Mouse (Mus musculus): Measurements from ENCODE around the gene Vps4a. TPM values are rescaled to one million over a fixed set of nuclear protein-coding genes. Genes with fewer than 3 reads are reported as not detected.
A peak's percentile ranks its signal among the peaks of the same experiment; 100 is the strongest.

The Vps4a gene
- total and polyA plus RNA-seq, 3 experiments = 38.1 to 43.2 TPM; not detected in 1

- TF ChIP-seq ELF1 (IDR thresholded peaks at IDR 0.05; ENCODE audit: low read depth, low read length) (peak; percentile 82), ZMIZ1 (IDR thresholded peaks at IDR 0.05; ENCODE audit: low read depth, low read length) (peak; percentile 71), TCF12 (IDR thresholded peaks at IDR 0.05; ENCODE audit: low read depth, low read length) (peak; percentile 50), CTCF (IDR thresholded peaks at IDR 0.05 in 2 of 3, conservative IDR thresholded peaks at IDR 0.05 in 1 of 3; ENCODE audit: control insufficient read depth in 1 of 3, insufficient read depth in 1 of 3, low read depth in 2 of 3, low read length in 3 of 3, poor library complexity in 1 of 3, severe bottlenecking in 1 of 3) (no peak), POLR2AphosphoS2 (IDR thresholded peaks at IDR 0.05; ENCODE audit: low read length) (peak; percentile 81)
These were observed 17.3 kb downstream of the Vps4a start, which contains the start of gene Pdf (continued) for GRCm38 (mm10) chr8:107048061-107048941.

GRCm38 (mm10) chr8:107049480-107049879 is 18.5 kb downstream of the Vps4a start:
- Histone ChIP-seq H3K27ac (ENCODE audit: control insufficient read depth, low read depth, low read length) (no peak overlapping the region), H3K27me3 (ENCODE audit: control insufficient read depth in 1 of 2, insufficient read depth in 2 of 2, low read length in 2 of 2) (no peaks in the 10 kb centered on the region), H3K9me3 (replicated peaks; ENCODE audit: insufficient read depth, low read length) (no peaks in the 10 kb centered on the region), H3K79me2 (ENCODE audit: control insufficient read depth, insufficient read depth, low read length, poor library complexity) (peaks cover 32% of the 10 kb centered on the region), H3K4me1 (ENCODE audit: control insufficient read depth in 1 of 2, insufficient read depth in 2 of 2, low read length in 2 of 2) (peaks cover 0 to 6% of the 10 kb centered on the region in 2 experiments; a peak in 3 of 4 replicates), H3K9ac (ENCODE audit: control insufficient read depth, low read depth, low read length, poor library complexity, severe bottlenecking) (no peak overlapping the region), H3K36me3 (ENCODE audit: control insufficient read depth in 1 of 2, insufficient read depth in 2 of 2, low read length in 2 of 2) (peaks cover 10 to 14% of the 10 kb centered on the region in 2 experiments), H3K4me3 (ENCODE audit: control insufficient read depth in 1 of 2, insufficient read depth in 1 of 2, low read depth in 2 of 2, low read length in 2 of 2) (peak overlapping the region in 1 of 2 experiments; percentile 89; a peak in 2 of 4 replicates)
- no peak for TF ChIP-seq ZNF384 (IDR thresholded peaks at IDR 0.05; ENCODE audit: low read depth, low read length)
- DNase-seq (ENCODE audit: low read depth, low spot score) = no peak

GRCm38 (mm10) chr8:107052046-107052445 is 21.0 kb downstream of the Vps4a start:
- Histone ChIP-seq H3K9ac (ENCODE audit: control insufficient read depth, low read depth, low read length, poor library complexity, severe bottlenecking) (no peak overlapping the region), H3K79me2 (ENCODE audit: control insufficient read depth, insufficient read depth, low read length, poor library complexity) (peaks cover 48% of the 10 kb centered on the region), H3K9me3 (replicated peaks; ENCODE audit: insufficient read depth, low read length) (no peaks in the 10 kb centered on the region), H3K4me1 (ENCODE audit: control insufficient read depth in 1 of 2, insufficient read depth in 2 of 2, low read length in 2 of 2) (peaks cover 0 to 8% of the 10 kb centered on the region in 2 experiments; a peak in 3 of 4 replicates), H3K4me3 (ENCODE audit: control insufficient read depth in 1 of 2, insufficient read depth in 1 of 2, low read depth in 2 of 2, low read length in 2 of 2) (no peak overlapping the region), H3K27me3 (ENCODE audit: control insufficient read depth in 1 of 2, insufficient read depth in 2 of 2, low read length in 2 of 2) (no peaks in the 10 kb centered on the region), H3K36me3 (ENCODE audit: control insufficient read depth in 1 of 2, insufficient read depth in 2 of 2, low read length in 2 of 2) (peaks cover 0 to 14% of the 10 kb centered on the region in 2 experiments; a peak in 3 of 4 replicates), H3K27ac (ENCODE audit: control insufficient read depth, low read depth, low read length) (no peak overlapping the region)
- TF ChIP-seq UBTF (IDR thresholded peaks at IDR 0.05; ENCODE audit: borderline replicate concordance, insufficient read depth, low read depth, low read length) (no peak), USF1 (IDR thresholded peaks at IDR 0.05; ENCODE audit: low read depth, low read length) (no peak), TCF12 (IDR thresholded peaks at IDR 0.05; ENCODE audit: low read depth, low read length) (no peak), CHD1 (IDR thresholded peaks at IDR 0.05; ENCODE audit: low read depth, low read length) (no peak), CTCF (IDR thresholded peaks at IDR 0.05 in 2 of 3, conservative IDR thresholded peaks at IDR 0.05 in 1 of 3; ENCODE audit: control insufficient read depth in 1 of 3, insufficient read depth in 1 of 3, low read depth in 2 of 3, low read length in 3 of 3, poor library complexity in 1 of 3, severe bottlenecking in 1 of 3) (no peak), MXI1 (IDR thresholded peaks at IDR 0.05; ENCODE audit: low read depth, low read length) (no peak), POLR2A (IDR thresholded peaks at IDR 0.05; ENCODE audit: control insufficient read depth in 1 of 2, insufficient read depth in 1 of 2, low read depth in 1 of 2, low read length in 2 of 2, poor library complexity in 1 of 2) (no peak), MAZ (IDR thresholded peaks at IDR 0.05; ENCODE audit: low read depth, low read length) (no peak), TAL1 (IDR thresholded peaks at IDR 0.05; ENCODE audit: low read length) (no peak), MYC (IDR thresholded peaks at IDR 0.05; ENCODE audit: low read depth, low read length) (no peak), RCOR1 (IDR thresholded peaks at IDR 0.05; ENCODE audit: low read depth, low read length) (no peak), USF2 (IDR thresholded peaks at IDR 0.05; ENCODE audit: borderline replicate concordance in 1 of 2, insufficient read depth in 1 of 2, low read depth in 1 of 2, low read length in 2 of 2) (no peak), ETS1 (IDR thresholded peaks at IDR 0.05; ENCODE audit: low read depth, low read length) (no peak)
- no peak for DNase-seq (ENCODE audit: low read depth, low spot score)

Data from MEL (cell line).